Mouse (Mus musculus) thymus, postnatal 36 days (tissue): ENCODE data around the gene Cish.

Experiments used
- DNase-seq, 2 experiments: peaks; one replicate each; pipeline ENCODE4 v3.0.0; 2022; ENCODE audit warnings: mixed read lengths in 2 of 2

Cish gene

DNA sequence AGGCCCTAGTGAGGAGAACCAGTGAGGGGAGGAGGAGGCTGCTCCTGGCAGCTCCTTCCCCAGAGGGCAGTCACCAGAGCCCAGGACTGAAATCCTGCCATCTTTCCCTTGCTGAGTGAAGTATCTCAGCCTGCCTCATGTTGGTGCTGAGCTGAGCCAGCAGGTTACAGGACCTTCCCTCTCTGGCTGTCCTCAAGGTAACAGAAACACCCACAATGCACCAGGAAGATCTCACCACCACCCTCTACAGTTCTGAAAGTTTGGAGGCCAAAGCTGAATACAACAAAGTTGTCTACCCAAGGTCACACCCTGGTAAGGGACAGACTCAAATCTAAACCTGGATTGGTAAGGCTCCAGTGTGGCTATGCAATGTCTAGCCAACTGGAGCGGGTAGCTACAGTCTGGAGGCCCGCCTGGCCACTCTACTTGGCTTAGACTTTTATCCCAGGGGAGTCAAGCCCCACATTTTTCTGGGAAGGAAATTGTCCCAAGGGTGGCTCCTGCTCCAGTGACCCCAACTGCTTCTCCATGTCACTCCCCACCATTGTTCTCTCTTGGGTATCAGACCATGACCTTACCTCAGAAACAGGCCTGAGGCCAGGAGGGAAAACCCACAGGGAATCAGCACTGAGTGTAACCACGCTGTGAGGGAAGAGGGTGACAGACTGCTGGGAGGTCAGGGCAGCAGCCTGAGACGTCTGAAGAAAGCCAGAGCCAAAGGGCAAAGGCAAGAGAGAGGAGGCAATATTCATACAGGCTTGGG lies 29.2 kb downstream of the Cish start:
- DNase-seq: no peak

DNA sequence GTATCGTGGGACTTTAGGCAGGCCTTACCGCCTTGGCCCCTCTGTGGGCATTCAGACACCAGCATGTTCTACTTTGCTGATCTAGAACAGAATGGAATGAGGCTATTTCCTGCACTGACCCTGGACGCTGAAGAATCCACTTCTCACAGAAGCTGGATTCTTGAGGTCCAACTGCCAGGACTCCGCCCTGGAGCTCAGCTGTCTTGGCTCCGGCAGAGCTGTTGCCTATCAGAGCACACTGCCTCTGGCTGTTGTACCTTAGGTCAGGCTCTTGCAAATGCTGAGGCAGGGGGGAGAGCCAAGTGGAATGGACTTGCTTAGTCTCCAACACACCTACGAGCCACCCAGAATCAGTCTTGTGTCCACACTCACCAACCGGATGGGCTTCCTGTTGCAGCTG lies 30.1 kb downstream of the Cish start:
- no peak for DNase-seq

DNA sequence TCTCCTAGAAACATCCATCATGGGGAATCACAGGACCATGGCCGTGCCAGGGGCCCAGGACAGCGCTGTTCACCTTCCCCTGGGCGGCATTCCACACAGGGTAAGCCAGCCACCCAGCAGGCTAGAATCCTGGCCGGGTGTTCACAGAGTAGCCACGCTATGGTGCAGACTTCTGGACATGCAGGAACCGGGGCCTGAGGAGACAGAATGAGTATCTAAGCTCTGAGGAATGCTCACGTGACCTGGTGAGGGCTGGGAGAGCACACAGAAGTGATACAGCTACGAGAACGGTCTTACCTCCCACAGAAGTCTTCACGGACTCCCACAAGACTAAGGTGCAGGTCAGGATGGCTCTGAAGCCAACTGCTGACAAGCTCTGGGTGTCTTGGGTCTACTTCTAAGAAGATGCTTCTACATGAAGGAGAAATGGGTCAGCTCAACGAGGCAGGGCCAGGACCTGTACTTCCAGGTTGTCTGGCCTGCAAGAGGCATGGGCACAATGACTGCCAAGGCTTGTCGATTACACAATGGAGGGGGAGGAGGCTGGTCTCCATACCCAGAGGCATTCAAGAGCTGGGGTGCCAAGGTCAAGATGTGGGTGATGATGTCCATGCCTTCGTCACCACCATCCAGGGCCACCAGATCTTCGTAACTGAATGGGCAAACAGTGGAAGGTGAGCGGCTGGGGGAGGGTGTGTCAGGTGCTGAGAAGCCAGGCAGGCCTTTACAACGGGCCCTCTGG lies 32.2 kb downstream of the Cish start:
- no peak for DNase-seq

GRCm38 (mm10) chr9:107330791-107331190 lies 35.0 kb downstream of the Cish start:
- no peak for DNase-seq

GRCm38 (mm10) chr9:107333686-107334085 lies 37.9 kb downstream of the Cish start:
- no peak for DNase-seq

DNA sequence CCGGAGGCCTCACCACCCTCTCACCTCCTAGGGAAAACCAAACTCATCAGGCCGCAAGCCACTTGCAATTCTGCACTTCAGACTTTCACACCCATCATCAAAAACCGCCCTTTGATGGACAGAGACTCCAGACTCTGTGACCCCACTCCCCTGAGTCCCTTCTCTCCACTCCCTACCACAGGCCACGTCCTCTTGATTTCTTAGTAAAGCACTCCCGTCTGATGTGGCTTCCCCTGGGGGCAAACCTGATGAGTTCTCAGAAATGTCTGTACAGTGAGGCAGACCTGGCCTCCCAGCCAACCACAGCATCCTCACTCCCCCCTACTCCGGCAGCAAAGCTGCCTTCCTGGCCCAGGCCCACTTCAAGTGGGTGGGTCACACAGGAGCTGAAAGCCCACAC lies 38.5 kb downstream of the Cish start:
- peak; percentile 52 to 61 for DNase-seq

DNA sequence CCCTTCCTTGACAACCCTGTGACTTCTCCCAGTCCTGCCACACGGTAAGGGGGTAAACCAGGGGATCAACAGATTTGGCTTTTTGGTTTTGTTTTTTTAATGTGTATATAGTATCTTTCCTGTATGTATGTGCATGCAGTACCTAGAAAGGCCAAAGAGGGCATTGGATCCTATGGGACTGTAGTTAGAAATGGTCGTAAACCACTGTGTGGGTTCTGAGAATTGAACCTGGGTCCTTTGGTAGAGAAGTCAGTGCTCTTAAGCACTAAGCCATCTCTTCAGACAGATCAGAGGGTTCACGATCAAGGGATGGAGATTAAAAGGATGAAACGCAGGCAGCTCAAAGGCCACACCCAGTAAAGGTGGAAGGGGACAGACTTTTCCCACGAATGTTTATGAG lies 39.2 kb downstream of the Cish start:
- no peak for DNase-seq

DNA sequence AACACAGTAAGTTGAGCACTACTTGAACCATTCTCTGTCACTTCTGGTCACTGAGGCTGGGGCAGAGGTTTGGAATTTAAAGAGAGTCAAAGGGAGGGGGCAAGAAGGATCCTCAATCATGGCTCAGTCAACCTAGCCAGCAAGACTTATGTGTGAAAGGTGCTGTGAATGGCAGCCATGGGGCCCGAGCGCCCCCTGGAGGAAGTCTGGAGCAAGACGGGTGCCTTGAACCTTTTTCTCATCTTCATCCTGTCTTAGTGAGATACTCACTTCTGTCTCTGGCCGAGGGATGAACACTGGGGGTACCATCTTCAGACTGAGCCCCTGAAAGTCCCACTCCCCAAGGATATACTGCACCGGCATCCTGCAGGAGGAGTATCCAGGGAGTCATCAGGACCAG lies 40.1 kb downstream of the Cish start:
- peak; percentile 66 to 72 for DNase-seq

DNA sequence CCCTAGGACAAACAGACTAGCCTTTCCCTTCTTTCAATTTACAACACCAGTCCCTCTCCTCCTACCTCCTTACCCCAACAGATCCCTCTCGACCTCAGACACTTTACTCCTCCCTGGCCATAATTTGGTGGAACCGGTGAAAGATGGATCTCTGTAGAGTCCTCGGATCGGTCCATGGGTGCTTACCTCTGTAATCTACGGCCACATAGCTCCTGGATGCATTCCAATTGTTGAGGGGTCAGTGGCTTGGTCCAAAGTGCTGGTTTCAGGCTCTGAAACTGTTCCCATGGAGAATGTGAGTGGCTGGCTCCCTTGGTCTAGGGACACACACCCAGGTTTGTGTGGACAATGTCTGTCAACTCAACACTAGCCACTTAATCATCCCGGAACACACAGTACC lies 40.6 kb downstream of the Cish start:
- DNase-seq: no peak

- DNase-seq: peak; percentile 76
These were observed 42.5 kb downstream of the Cish start, which contains the start of gene Hemk1 for GRCm38 (mm10) chr9:107338172-107338883. Gene Hemk1 (minus strand): TSS chr9:107338350.

GRCm38 (mm10) chr9:107340267-107340859 lies 44.5 kb downstream of the Cish start, which contains the start of gene 6430571L13Rik:
Gene 6430571L13Rik (plus strand): TSS chr9:107340602.
- peak; percentile 88 for DNase-seq

- DNase-seq: no peak
These were observed 45.3 kb downstream of the Cish start for GRCm38 (mm10) chr9:107340911-107341645.

GRCm38 (mm10) chr9:107342201-107342709 lies 46.4 kb downstream of the Cish start:
- peak in 1 of 2 experiments; percentile 27 for DNase-seq

GRCm38 (mm10) chr9:107343146-107343943 lies 47.5 kb downstream of the Cish start:
- DNase-seq: no peak

- DNase-seq: no peak
These were observed 48.2 kb downstream of the Cish start for GRCm38 (mm10) chr9:107344027-107344426.

DNA sequence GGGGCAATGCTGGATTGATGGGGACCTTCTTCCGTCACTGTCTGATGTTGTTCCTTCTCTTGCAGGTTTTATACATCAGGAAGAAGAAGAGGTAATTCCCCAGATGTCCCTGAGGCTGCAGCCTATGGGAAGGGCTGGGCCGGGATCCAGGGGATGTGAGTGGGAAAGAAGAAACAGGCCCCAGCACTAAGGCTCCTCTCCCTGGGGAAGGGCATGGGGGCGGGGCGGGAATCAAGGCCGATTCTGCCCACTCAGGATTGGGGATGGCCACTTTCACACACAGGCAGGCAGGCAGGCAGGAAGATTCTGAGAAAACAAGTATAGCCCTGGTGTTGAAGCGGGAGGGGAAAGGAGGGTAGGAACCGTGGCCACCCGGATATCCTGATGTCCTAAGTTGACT lies 50.3 kb downstream of the Cish start:
- DNase-seq: no peak

- no peak for DNase-seq
These were observed 51.9 kb downstream of the Cish start for GRCm38 (mm10) chr9:107347586-107348183.

DNA sequence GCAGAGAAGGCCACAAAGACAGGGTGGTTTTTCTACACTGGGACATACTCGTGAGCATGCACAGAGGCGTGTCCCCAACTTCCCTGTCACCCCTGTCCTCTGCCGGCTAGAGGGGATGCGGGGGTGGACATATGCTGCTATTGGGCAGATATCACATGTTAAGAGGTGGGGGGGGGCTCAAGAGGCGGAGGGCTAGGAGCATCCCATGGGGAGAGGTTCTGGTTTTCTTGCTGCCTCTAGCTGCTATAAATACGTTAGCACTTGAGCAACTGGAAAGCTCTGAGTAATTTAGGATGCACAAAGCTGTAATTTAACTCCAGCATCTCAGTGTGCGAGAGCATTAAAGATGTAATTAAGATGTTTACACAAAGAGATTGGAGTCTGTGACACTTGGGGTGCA lies 53.5 kb downstream of the Cish start:
- no peak for DNase-seq
